Mouse (Mus musculus) heart, adult 8-10 months (tissue): Measurements from ENCODE around the gene Aurka. TPM values are rescaled to one million over a fixed set of nuclear protein-coding genes. Genes with fewer than 3 reads are reported as not detected.

Source experiments
- DNase-seq: peaks from one replicate; pipeline ENCODE4 v3.0.0; 2022; ENCODE audit warnings: low spot score
- total RNA-seq, 4 experiments: library from RNA; stranded (reverse); gene quantifications; 2 replicates each; pipeline ENCODE4 v1.2.4; 2022

Gene Aurka
- total RNA-seq, 4 experiments from 2014 or later: 0.53 to 1.6 (median 0.83) TPM

- no peak for DNase-seq
These were observed 32.0 kb downstream of the Aurka start for GRCm38 (mm10) chr2:172338206-172338942.

GRCm38 (mm10) chr2:172329179-172329578 is 41.2 kb downstream of the Aurka start:
- no peak for DNase-seq

GRCm38 (mm10) chr2:172328248-172328647 is 42.1 kb downstream of the Aurka start:
- DNase-seq: no peak

GRCm38 (mm10) chr2:172320878-172321277 is 49.5 kb downstream of the Aurka start:
- peak; percentile 11 for DNase-seq

- DNase-seq: no peak
These were observed 58.6 kb downstream of the Aurka start for GRCm38 (mm10) chr2:172311731-172312130.

GRCm38 (mm10) chr2:172306544-172306943 is 63.8 kb downstream of the Aurka start:
- DNase-seq: no peak

Other genes starting within 250 kb of the Aurka start
- not detected for gene Mc3r, start 122.0 kb downstream of the Aurka start, total RNA-seq
- gene Fam210b, start 25.0 kb downstream of the Aurka start, total RNA-seq: 1 to 10 TPM; 5.0 to 7.1 (median 5.9) TPM
- 10 to 100 TPM; 15.6 to 18.9 (median 17.9) TPM for gene Cstf1, start 146 bp upstream of the Aurka start, total RNA-seq
- under 1 TPM; 0.09 to 0.53 (median 0.35) TPM for gene Cass4, start 23.3 kb upstream of the Aurka start, total RNA-seq
- 10 to 100 TPM; 30.2 to 38.1 (median 31.4) TPM for gene Rtf2, start 70.0 kb upstream of the Aurka start, total RNA-seq
- gene Gcnt7, start 88.1 kb upstream of the Aurka start, total RNA-seq: not detected
- gene Fam209, start 102.0 kb upstream of the Aurka start, total RNA-seq: not detected
- not detected for gene Tfap2c, start 179.1 kb upstream of the Aurka start, total RNA-seq